Mouse (Mus musculus) CH12F3 (cell line): Measurements from ENCODE around the gene Scgb1c1.
"Not testable (repeated sequence)": the region's sequence is repeated elsewhere in the genome, so short reads cannot be mapped to it uniquely, and the experiment has no call there.

Source experiments
- in situ Hi-C: fragments of 300-500 bp; cut with MboI; formaldehyde crosslinking; loops from 2 replicates; pipeline ENCODE4 v1.14.3; 2020; ENCODE audit warnings: low sequenced_read_pairs

Gene Scgb1c1

DNA sequence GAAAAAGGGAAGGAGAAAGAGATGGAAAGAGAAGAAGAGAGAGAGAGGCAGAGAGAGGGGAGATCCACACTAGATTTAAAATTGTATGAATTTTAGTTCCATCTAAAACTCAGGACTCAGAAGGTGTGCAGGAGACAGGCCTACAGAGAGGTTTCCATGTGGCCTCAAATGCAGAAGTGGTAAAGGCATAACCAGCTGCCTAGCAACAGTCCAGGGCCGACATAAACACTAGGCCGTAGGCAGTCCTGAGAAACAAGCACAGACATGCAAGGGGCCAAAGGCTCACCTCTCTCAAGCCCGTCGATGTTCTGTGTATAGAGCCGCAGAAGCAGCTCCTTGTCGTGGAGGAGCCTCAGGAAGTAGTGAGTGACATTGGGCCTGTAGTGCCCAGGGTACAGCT is 32.0 kb downstream of the Scgb1c1 start:
- in situ Hi-C loops: no loop called here

GRCm38 (mm10) chr7:140879355-140879754 is 34.0 kb downstream of the Scgb1c1 start:
- in situ Hi-C loops: no loop called here

GRCm38 (mm10) chr7:140880419-140880818 is 35.1 kb downstream of the Scgb1c1 start:
- in situ Hi-C loops: no loop called here

- in situ Hi-C loops: no loop called here
These were observed 35.6 kb downstream of the Scgb1c1 start for GRCm38 (mm10) chr7:140880865-140881515.

DNA sequence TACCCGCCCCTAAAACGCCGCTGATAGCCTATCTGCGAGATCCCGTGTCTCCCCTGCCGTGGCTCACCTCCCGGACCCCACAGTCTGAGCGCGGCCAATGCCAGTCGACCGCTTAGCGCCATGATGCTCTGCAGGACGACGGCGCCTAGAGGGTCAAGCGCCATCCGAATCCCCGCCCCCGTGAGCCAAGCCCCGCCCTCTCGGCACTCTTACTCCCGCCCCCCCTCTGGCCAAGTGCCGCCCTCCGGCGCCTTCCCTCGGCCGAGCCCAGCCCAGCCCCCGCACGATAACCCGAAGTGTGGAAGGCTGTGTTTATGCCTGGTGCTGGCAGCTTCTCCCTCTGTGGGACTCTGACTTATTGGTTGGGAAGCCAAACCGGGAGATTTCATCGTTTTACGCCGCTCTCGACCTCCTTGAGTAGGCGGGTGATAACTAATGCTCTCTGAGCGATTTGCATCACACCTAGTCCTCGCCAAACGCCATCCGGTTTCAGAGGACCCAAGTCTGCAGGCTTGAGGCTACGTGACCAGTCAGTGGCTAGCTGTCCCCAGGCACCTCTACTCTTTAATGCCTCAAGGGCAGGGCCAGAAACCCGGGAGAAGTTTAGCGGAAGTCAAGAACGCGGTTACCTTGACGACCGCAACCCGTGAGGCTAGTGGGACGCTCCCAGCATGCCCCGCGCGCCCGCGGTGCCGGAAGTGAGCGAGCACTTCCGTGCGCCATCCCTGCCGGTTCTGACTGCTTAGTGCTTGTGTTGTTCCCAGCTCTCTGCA is 36.5 kb downstream of the Scgb1c1 start, which contains the start of the genes Psmd13 and Sirt3:
Gene Psmd13, plus strand, starts transcription at position 273 of the 773 bp plus-strand sequence.
Gene Sirt3, minus strand, starts transcription at position 614 of the 773 bp plus-strand sequence.
- in situ Hi-C loops: no loop called here

- in situ Hi-C loops: no loop called here
These were observed 37.1 kb downstream of the Scgb1c1 start for GRCm38 (mm10) chr7:140882469-140882803.

- in situ Hi-C loops: not testable (repeated sequence)
These were observed 45.3 kb downstream of the Scgb1c1 start for GRCm38 (mm10) chr7:140890636-140891035.

- in situ Hi-C loops: no loop called here
These were observed 48.7 kb downstream of the Scgb1c1 start for GRCm38 (mm10) chr7:140894031-140894430.

- in situ Hi-C loops: no loop called here
These were observed 49.3 kb downstream of the Scgb1c1 start for GRCm38 (mm10) chr7:140894611-140895010.
